Mouse (Mus musculus) embryonic facial prominence, embryonic 11.5 days (tissue): Measurements from ENCODE around the gene Esf1. TPM values are rescaled to one million over a fixed set of nuclear protein-coding genes. Genes with fewer than 3 reads are reported as not detected.
"Not testable (repeated sequence)": the region's sequence is repeated elsewhere in the genome, so short reads cannot be mapped to it uniquely, and the experiment has no call there.

Experiments used
- ATAC-seq: fragments of 200-750 bp; cut with Nextera tagmentation; replicated peaks from 2 replicates; pipeline ENCODE4 v1.8.0; 2017; ENCODE audit warnings: low read depth; ENCODE audit not compliant: insufficient number of reproducible peaks, low FRiP score, low TSS enrichment
- DNase-seq: peaks from one replicate; pipeline ENCODE4 v3.0.0-alpha.2; 2015; ENCODE audit warnings: low spot score
- H3K27ac ChIP-seq: fragments of 300-500 bp; sonication (generic); replicated peaks from 2 replicates; pipeline ENCODE4 v1.5.1; 2014; ENCODE audit warnings: mild to moderate bottlenecking, low read depth, low read length, control low read depth
- H3K27me3 ChIP-seq: fragments of 300-500 bp; sonication (generic); 2 replicates; pipeline ENCODE4 v1.6.1; 2014; ENCODE audit warnings: mild to moderate bottlenecking, low read length, moderate library complexity, mixed read lengths; ENCODE audit not compliant: control insufficient read depth, insufficient read depth
- H3K36me3 ChIP-seq: fragments of 300-500 bp; sonication (generic); replicated peaks from 2 replicates; pipeline ENCODE4 v1.6.1; 2014; ENCODE audit warnings: low read depth, mild to moderate bottlenecking, low read length, moderate library complexity, mixed read lengths; ENCODE audit not compliant: control insufficient read depth, insufficient read depth
- H3K4me1 ChIP-seq: fragments of 300-500 bp; sonication (generic); 2 replicates; pipeline ENCODE4 v1.6.1; 2014; ENCODE audit warnings: low read length, mixed read lengths; ENCODE audit not compliant: control insufficient read depth, insufficient read depth
- H3K4me2 ChIP-seq: fragments of 300-500 bp; sonication (generic); 2 replicates; pipeline ENCODE4 v1.6.1; 2014; ENCODE audit warnings: low read depth, mild to moderate bottlenecking, control low read depth, low read length, moderate library complexity
- H3K4me3 ChIP-seq: fragments of 300-500 bp; sonication (generic); 2 replicates; pipeline ENCODE4 v1.5.1; 2014; ENCODE audit warnings: low read depth, low read length, control low read depth
- H3K9ac ChIP-seq: fragments of 300-500 bp; sonication (generic); replicated peaks from 2 replicates; pipeline ENCODE4 v1.6.1; 2014; ENCODE audit warnings: mild to moderate bottlenecking, control low read depth, low read length
- H3K9me3 ChIP-seq: fragments of 300-500 bp; sonication (generic); replicated peaks from 2 replicates; pipeline ENCODE4 v1.6.1; 2016; ENCODE audit warnings: mild to moderate bottlenecking, low read length, inconsistent platforms, mixed read lengths; ENCODE audit not compliant: control insufficient read depth
- WGBS: fragments of 180-500 bp; shearing (Covaris S2); extraction: QIAGEN DNeasy Blood & Tissue Kit; methylation state at CpG from one replicate; pipeline ENCODE4 v1.1.7; 2014; 5-methylcytosine and 5-hydroxymethylcytosine counted together
- polyA plus RNA-seq: library from polyadenylated mRNA; unstranded; fragments of >200 nt; fragmentation: Nextera tagmentation; extraction: Ambion mirVana; gene quantifications from 2 replicates; pipeline ENCODE4 v1.2.1, GENCODE M21; 2014

Gene Esf1
- 27.9 and 29.0 TPM in 2 replicates for polyA plus RNA-seq

DNA sequence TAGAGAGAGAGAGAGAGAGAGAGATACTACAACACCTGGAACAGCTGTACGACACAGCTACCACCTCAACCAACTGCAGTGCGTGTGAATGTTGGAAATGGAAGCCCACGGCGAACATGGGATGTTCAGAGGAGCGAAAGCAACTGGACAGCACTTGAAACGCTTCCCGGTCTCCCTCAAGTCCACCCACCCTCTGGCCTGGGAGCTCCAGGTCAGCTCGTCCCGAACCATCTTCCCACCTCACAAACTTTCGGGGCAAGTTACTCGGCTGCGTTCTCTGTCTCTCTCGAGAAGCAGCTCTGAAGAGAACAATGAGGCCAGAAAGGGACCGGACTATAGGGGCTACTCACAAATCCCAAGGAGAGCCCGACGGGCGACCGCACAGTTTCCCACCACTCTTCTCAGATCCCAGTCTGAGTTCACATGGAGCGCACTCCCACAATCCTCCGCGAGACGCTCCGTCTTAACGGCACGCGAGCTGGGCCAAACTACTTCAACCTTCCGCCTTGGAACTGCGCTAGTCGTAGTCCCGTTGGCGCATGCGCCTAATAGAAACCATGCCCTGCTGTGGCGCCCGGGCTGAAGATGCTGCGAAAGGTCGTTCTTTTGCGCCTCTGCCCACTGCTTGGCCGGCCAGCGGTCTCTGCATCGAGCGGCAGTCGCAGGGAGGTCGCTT is at the start of gene Esf1, which contains the start of gene Ndufaf5:
TSS of gene Esf1 (minus strand) at position 438 of the 676 bp plus-strand sequence.
TSS of gene Ndufaf5 (plus strand) at position 523 of the 676 bp plus-strand sequence.
- ATAC-seq (peak; percentile 97), DNase-seq (peak; percentile 98)
- Histone ChIP-seq H3K4me1 (no peaks in the 10 kb centered on the region), H3K4me3 (peak within 1 kb of the TSS; percentile 91), H3K27ac (peak within 1 kb of the TSS; percentile 62; the same call in 1 of the 2 replicates), H3K36me3 (no peaks in the 10 kb centered on the region; the same call in 1 of the 2 replicates), H3K4me2 (peak within 1 kb of the TSS; percentile 59), H3K9ac (peak within 1 kb of the TSS; percentile 79), H3K27me3 (no peaks in the 10 kb centered on the region), H3K9me3 (no peaks in the 10 kb centered on the region)
- 0% methylated on average over 43 of the region's 43 CpGs for WGBS

DNA sequence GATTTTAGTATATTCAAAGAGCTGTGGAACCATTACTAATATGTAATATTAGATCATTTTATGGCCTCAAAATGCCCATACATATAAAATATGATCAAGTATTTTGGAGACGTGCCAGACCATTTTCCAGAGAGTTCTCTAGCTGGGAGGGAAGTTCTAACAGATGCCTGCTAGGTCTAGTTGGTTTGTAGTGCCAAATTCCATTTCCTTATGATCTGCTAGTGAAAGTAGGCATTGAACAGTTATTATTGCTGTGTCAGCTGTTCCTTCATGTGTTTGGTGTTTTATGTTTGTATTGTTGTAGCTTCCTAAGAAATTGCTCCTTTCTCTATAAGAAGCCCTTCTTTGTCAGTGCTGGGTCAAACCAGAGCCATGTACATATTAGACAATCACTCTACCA is 45.6 kb upstream of the Esf1 start:
- Histone ChIP-seq H3K9me3 (no peaks in the 10 kb centered on the region), H3K27me3 (no peaks in the 10 kb centered on the region), H3K27ac (no peak overlapping the region), H3K4me2 (no peak overlapping the region), H3K4me1 (no peaks in the 10 kb centered on the region), H3K9ac (no peak overlapping the region), H3K36me3 (no peaks in the 10 kb centered on the region), H3K4me3 (no peak overlapping the region)
- ATAC-seq (no peak), DNase-seq (no peak)
- 68% methylated on average over 1 of the region's 1 CpGs for WGBS

DNA sequence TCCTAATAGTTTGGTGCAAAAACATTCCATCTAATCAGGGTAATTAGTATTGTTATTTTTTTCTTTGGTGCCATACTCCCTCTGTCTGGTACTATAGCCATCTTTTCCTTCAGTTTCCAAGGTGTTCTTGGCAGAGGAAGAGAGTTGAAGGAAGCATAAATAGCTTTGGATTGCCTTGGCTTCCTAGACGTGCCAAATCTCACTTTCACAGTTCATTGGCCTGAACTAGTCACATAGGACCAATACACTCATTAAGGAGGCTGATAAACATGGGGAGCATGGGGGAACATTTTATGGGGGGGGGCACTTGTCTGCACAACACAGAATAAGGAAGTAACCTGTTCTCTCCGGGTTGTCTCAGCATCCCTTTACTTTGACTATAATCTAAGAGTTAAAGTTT is 45.1 kb upstream of the Esf1 start:
- Histone ChIP-seq H3K27me3 (no peaks in the 10 kb centered on the region), H3K9ac (no peak overlapping the region), H3K4me3 (no peak overlapping the region), H3K4me2 (no peak overlapping the region), H3K36me3 (no peaks in the 10 kb centered on the region), H3K9me3 (no peaks in the 10 kb centered on the region), H3K27ac (no peak overlapping the region), H3K4me1 (no peaks in the 10 kb centered on the region)
- whole genome bisulfite sequencing, result 75% methylated on average over 2 of the region's 2 CpGs
- DNase-seq (no peak), ATAC-seq (no peak)

DNA sequence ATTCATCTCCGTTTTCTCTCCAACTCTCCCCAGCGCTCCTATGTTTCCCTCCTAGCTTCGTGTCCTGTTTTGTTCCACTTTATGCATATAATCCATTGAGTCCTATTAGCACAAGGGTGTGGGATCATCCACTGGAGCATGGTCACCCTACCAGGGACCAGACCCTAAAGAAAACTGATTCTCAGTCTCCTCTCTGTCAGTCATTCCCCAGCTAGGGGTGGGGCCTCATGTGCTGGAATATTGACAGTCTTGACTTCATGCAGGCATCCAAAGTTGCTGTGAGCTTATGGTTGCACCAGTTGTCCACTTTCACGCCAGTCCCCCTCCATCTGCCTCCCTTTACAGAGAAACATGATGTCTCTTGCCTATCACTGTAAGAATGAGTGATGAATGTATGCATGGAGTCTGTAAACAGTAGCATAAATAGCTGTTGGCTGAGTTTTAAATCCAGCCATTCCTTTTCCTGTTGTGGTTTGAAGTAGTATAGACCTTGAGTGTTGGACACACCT is 44.2 kb upstream of the Esf1 start:
- Histone ChIP-seq H3K36me3 (no peaks in the 10 kb centered on the region), H3K4me1 (no peaks in the 10 kb centered on the region), H3K27ac (no peak overlapping the region), H3K9ac (no peak overlapping the region), H3K4me2 (no peak overlapping the region), H3K27me3 (no peaks in the 10 kb centered on the region), H3K4me3 (no peak overlapping the region), H3K9me3 (no peaks in the 10 kb centered on the region)
- 91% methylated on average over 4 of the region's 4 CpGs for WGBS
- DNase-seq, result no peak
- ATAC-seq, result no peak

DNA sequence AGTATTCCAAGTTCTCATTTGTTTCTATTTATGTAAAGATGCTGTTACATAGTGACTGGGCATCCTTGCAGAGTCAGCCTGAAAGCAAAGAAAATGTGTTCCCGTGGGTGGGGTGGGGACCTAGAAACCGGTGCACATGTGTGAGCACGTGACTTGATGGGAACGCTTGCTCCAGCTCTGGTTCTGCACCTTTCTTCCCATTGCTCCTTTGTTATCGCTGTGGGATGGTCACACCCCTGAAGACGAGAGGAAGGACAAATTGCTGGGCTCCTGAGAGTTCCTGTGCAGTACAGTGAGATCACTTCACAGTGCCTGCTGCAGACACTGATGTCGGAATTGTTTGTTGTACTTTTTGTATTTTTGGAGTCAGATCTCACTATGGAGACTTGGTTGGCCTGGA is 33.4 kb upstream of the Esf1 start:
- Histone ChIP-seq H3K4me3 (no peak overlapping the region), H3K27me3 (no peaks in the 10 kb centered on the region), H3K9me3 (no peaks in the 10 kb centered on the region), H3K4me1 (no peaks in the 10 kb centered on the region), H3K36me3 (no peaks in the 10 kb centered on the region), H3K27ac (no peak overlapping the region), H3K9ac (no peak overlapping the region), H3K4me2 (no peak overlapping the region)
- ATAC-seq (no peak), DNase-seq (no peak)
- 89% methylated on average over 7 of the region's 7 CpGs for WGBS

DNA sequence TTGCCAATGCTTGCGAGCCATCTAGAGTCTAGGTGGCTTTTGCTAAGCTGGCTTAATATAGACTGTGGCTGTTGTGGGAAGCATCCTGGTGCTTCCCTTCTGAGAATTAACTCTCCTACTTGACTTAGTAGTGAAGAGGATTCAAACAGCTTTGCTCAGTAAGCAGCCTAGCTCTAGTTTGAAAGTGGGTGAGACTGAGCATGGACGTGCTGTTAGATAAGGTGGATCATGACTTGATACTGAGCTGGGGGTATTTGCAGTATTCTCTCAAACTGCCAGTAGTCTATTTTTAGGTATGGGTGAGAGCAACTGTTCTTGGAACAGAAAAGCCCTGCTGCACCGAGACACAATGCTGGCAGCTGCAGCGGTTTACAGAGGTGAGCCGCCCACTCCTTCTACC is 32.2 kb upstream of the Esf1 start:
- Histone ChIP-seq H3K27ac (no peak overlapping the region), H3K9ac (no peak overlapping the region), H3K9me3 (no peaks in the 10 kb centered on the region), H3K27me3 (no peaks in the 10 kb centered on the region), H3K4me2 (no peak overlapping the region), H3K4me1 (no peaks in the 10 kb centered on the region), H3K4me3 (no peak overlapping the region), H3K36me3 (no peaks in the 10 kb centered on the region; the same call in 1 of the 2 replicates)
- DNase-seq, result no peak
- 90% methylated on average over 5 of the region's 5 CpGs for WGBS
- no peak for ATAC-seq

DNA sequence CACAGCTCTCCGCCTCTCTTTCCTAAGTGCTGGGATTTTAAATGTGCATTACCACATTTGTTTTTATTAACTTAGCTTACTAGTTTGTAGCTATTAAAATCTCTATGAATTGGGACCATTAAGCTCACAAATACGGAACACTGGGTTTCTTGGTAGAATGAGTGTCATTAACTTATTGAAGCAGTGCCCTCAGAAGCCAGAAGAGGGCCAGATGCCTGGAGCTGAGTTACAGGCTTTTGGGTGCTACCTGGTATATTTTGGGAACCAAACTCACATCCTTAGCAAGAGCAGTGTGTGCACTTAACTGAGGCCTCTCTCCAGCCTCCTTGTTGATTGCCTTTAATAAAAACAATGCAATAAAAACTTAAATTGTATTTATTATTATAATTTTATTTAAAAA is 30.3 kb upstream of the Esf1 start:
- H3K36me3 ChIP-seq, result no peaks in the 10 kb centered on the region; the same call in 1 of the 2 replicates

DNA sequence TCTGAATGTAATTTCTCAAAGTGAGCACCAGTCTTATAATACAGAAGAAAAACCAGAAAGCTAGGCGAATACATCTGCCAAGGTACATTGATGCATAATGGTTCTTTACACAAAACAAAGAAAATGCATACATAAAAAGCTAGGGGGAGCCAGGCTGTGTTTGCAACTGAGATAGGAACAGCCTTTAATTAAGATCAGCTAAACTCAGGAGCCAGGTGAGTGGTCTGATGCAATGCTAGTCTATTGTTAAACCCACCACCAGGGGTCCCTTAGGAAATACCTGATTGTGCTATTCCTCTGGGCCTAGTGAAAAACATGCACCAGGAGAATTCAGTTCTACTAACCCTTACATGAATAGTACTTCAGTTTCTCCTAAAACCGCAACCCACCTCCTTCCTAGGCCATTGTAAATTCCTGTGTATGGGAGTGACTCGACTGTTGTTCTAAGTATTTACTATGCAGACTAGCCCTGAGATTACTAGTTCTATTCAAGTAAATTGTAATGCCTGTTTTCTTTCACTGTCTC is 15.4 kb upstream of the Esf1 start:
- H3K4me3 ChIP-seq, ATAC-seq, H3K9me3 ChIP-seq, DNase-seq, H3K36me3 ChIP-seq, H3K4me2 ChIP-seq, H3K27me3 ChIP-seq, H3K9ac ChIP-seq, H3K4me1 ChIP-seq, H3K27ac ChIP-seq: not testable (repeated sequence)
- 94% methylated on average over 3 of the region's 3 CpGs for WGBS

More for the DNA sequence above, 30.3 kb upstream of the Esf1 start:
- DNase-seq (peak; percentile 10), ATAC-seq (no peak)
- Histone ChIP-seq H3K9ac (no peak overlapping the region), H3K27ac (no peak overlapping the region), H3K9me3 (no peaks in the 10 kb centered on the region), H3K4me1 (no peaks in the 10 kb centered on the region), H3K27me3 (no peaks in the 10 kb centered on the region), H3K4me3 (no peak overlapping the region), H3K4me2 (no peak overlapping the region)
- WGBS, result 86% methylated on average over 2 of the region's 2 CpGs
